Mouse (Mus musculus): Measurements from ENCODE around the gene Cacna1i.
A peak's percentile ranks its signal among the peaks of the same experiment; 100 is the strongest.

The Cacna1i gene

GRCm38 (mm10) chr15:80277625-80278024 lies 9.4 kb upstream of the Cacna1i start:
- no peak for DNase-seq

- DNase-seq, result peak; percentile 70
These were observed 8.8 kb upstream of the Cacna1i start for GRCm38 (mm10) chr15:80278121-80278759.

- no peak for DNase-seq
These were observed 8.0 kb upstream of the Cacna1i start for GRCm38 (mm10) chr15:80279053-80279452.

GRCm38 (mm10) chr15:80280646-80281045 lies 6.4 kb upstream of the Cacna1i start:
- DNase-seq, result peak; percentile 61

- peak; percentile 45 for DNase-seq
These were observed 998 bp downstream of the Cacna1i start for GRCm38 (mm10) chr15:80288036-80288435.

- DNase-seq, result peak; percentile 79
These were observed 2.4 kb downstream of the Cacna1i start for GRCm38 (mm10) chr15:80289436-80289835.

- DNase-seq, result no peak
These were observed 10.1 kb downstream of the Cacna1i start for GRCm38 (mm10) chr15:80297146-80297545.

GRCm38 (mm10) chr15:80303779-80304178 lies 16.7 kb downstream of the Cacna1i start:
- no peak for DNase-seq

GRCm38 (mm10) chr15:80304188-80304587 lies 17.1 kb downstream of the Cacna1i start:
- no peak for DNase-seq

GRCm38 (mm10) chr15:80306146-80306545 lies 19.1 kb downstream of the Cacna1i start:
- no peak for DNase-seq

- DNase-seq, result peak; percentile 42
These were observed 27.7 kb downstream of the Cacna1i start for GRCm38 (mm10) chr15:80314731-80315130.

GRCm38 (mm10) chr15:80316966-80317634 lies 30.1 kb downstream of the Cacna1i start:
- no peak for DNase-seq

GRCm38 (mm10) chr15:80317841-80318530 lies 30.9 kb downstream of the Cacna1i start:
- DNase-seq, result no peak

GRCm38 (mm10) chr15:80318543-80319255 lies 31.7 kb downstream of the Cacna1i start:
- no peak for DNase-seq

- no peak for DNase-seq
These were observed 32.3 kb downstream of the Cacna1i start for GRCm38 (mm10) chr15:80319315-80319714.

GRCm38 (mm10) chr15:80319921-80320320 lies 32.9 kb downstream of the Cacna1i start:
- DNase-seq, result no peak

- DNase-seq, result no peak
These were observed 38.2 kb downstream of the Cacna1i start for GRCm38 (mm10) chr15:80325207-80325606.

- no peak for DNase-seq
These were observed 38.7 kb downstream of the Cacna1i start for GRCm38 (mm10) chr15:80325756-80326155.

GRCm38 (mm10) chr15:80326947-80327346 lies 39.9 kb downstream of the Cacna1i start:
- no peak for DNase-seq

GRCm38 (mm10) chr15:80327743-80328540 lies 40.9 kb downstream of the Cacna1i start:
- DNase-seq, result peak; percentile 47

- no peak for DNase-seq
These were observed 43.2 kb downstream of the Cacna1i start for GRCm38 (mm10) chr15:80330276-80330675.

GRCm38 (mm10) chr15:80334766-80335165 lies 47.7 kb downstream of the Cacna1i start:
- peak; percentile 64 for DNase-seq

All from right cerebral cortex, postnatal 14 days (tissue).